Mouse (Mus musculus): ENCODE results near the gene Tcfl5.

GRCm38 (mm10) chr2:180600569-180601021, 41.9 kb downstream of the Tcfl5 start:
- TF ChIP-seq POLR2A (IDR thresholded peaks at IDR 0.05; ENCODE audit: borderline replicate concordance, control insufficient read depth, low read depth, low read length): no peak
- TF ChIP-seq CTCF (IDR thresholded peaks at IDR 0.05; ENCODE audit: control insufficient read depth, insufficient read depth, low read length): no peak

Measured in bone marrow, adult 2 months (tissue).